Mouse (Mus musculus): ENCODE data around the gene Nr1h3. TPM values are rescaled to one million over a fixed set of nuclear protein-coding genes. Genes with fewer than 3 reads are reported as not detected.
"Not testable (repeated sequence)": the region's sequence is repeated elsewhere in the genome, so short reads cannot be mapped to it uniquely, and the experiment has no call there.

Nr1h3 gene
- 3.5 and 4.2 TPM in 2 replicates for polyA plus RNA-seq (2015; fragmentation: Nextera tagmentation; extraction: Ambion mirVana)

- Histone ChIP-seq H3K4me3 (replicated peaks; ENCODE audit: low read length) (peak within 1 kb of the TSS; percentile 58), H3K27ac (ENCODE audit: low read length) (peak within 1 kb of the TSS; percentile 96), H3K9ac (ENCODE audit: low read length) (peak within 1 kb of the TSS; percentile 78), H3K4me2 (ENCODE audit: low read depth, low read length) (peak within 1 kb of the TSS; percentile 72), H3K9me3 (replicated peaks; ENCODE audit: control insufficient read depth, low read length) (no peaks in the 10 kb centered on the region), H3K4me1 (ENCODE audit: control insufficient read depth, insufficient read depth, low read length) (peaks cover 14% of the 10 kb centered on the region), H3K27me3 (ENCODE audit: control insufficient read depth, insufficient read depth, low read length) (no peaks in the 10 kb centered on the region), H3K36me3 (ENCODE audit: control insufficient read depth, insufficient read depth, low read length) (peaks cover 9% of the 10 kb centered on the region; the same call in 1 of the 2 replicates)
- WGBS: 2% methylated on average over 28 of the region's 28 CpGs
- peak; percentile 96 for ATAC-seq (ENCODE audit: insufficient read depth, low FRiP score)
Observed at GRCm38 (mm10) chr2:91202222-91202971, at the start of gene Nr1h3, which contains the start of gene Acp2. Gene Nr1h3, minus strand, starts transcription at chr2:91202834. Gene Acp2, plus strand, starts transcription at chr2:91202885.

GRCm38 (mm10) chr2:91252001-91252400 lies 49.4 kb upstream of the Nr1h3 start:
- H3K4me2 ChIP-seq (ENCODE audit: low read depth, low read length): no peak overlapping the region
- peaks cover 4% of the 10 kb centered on the region; the same call in 1 of the 2 replicates for H3K27me3 ChIP-seq (ENCODE audit: control insufficient read depth, insufficient read depth, low read length)
- ATAC-seq (ENCODE audit: insufficient read depth, low FRiP score): no peak
- WGBS: 66% methylated on average over 4 of the region's 4 CpGs
- no peak overlapping the region for H3K4me3 ChIP-seq (replicated peaks; ENCODE audit: low read length)
- H3K36me3 ChIP-seq (ENCODE audit: control insufficient read depth, insufficient read depth, low read length): no peaks in the 10 kb centered on the region
- H3K4me1 ChIP-seq (ENCODE audit: control insufficient read depth, insufficient read depth, low read length): no peaks in the 10 kb centered on the region
- H3K9ac ChIP-seq (ENCODE audit: low read length): no peak overlapping the region
- H3K9me3 ChIP-seq (replicated peaks; ENCODE audit: control insufficient read depth, low read length): no peaks in the 10 kb centered on the region
- no peak overlapping the region for H3K27ac ChIP-seq (ENCODE audit: low read length)

- Histone ChIP-seq H3K36me3 (ENCODE audit: control insufficient read depth, insufficient read depth, low read length) (no peaks in the 10 kb centered on the region), H3K27me3 (ENCODE audit: control insufficient read depth, insufficient read depth, low read length) (no peaks in the 10 kb centered on the region), H3K4me1 (ENCODE audit: control insufficient read depth, insufficient read depth, low read length) (0 out of 2 replicates have a peak, but pooled peaks cover 2% of the 10 kb centered on the region), H3K4me3 (replicated peaks; ENCODE audit: low read length) (no peak overlapping the region), H3K9ac (ENCODE audit: low read length) (no peak overlapping the region), H3K4me2 (ENCODE audit: low read depth, low read length) (no peak overlapping the region), H3K9me3 (replicated peaks; ENCODE audit: control insufficient read depth, low read length) (no peaks in the 10 kb centered on the region), H3K27ac (ENCODE audit: low read length) (no peak overlapping the region)
- 79% methylated on average over 4 of the region's 4 CpGs for WGBS
- no peak for ATAC-seq (ENCODE audit: insufficient read depth, low FRiP score)
Observed at GRCm38 (mm10) chr2:91248366-91248765, 45.7 kb upstream of the Nr1h3 start.

GRCm38 (mm10) chr2:91244557-91245228 lies 42.1 kb upstream of the Nr1h3 start:
- ATAC-seq (ENCODE audit: insufficient read depth, low FRiP score): no peak

GRCm38 (mm10) chr2:91243416-91243815 lies 40.8 kb upstream of the Nr1h3 start:
- Histone ChIP-seq H3K9ac (ENCODE audit: low read length) (no peak overlapping the region), H3K9me3 (replicated peaks; ENCODE audit: control insufficient read depth, low read length) (no peaks in the 10 kb centered on the region), H3K27me3 (ENCODE audit: control insufficient read depth, insufficient read depth, low read length) (no peaks in the 10 kb centered on the region), H3K4me3 (replicated peaks; ENCODE audit: low read length) (no peak overlapping the region), H3K27ac (ENCODE audit: low read length) (no peak overlapping the region; the same call in 1 of the 2 replicates), H3K4me2 (ENCODE audit: low read depth, low read length) (no peak overlapping the region), H3K4me1 (ENCODE audit: control insufficient read depth, insufficient read depth, low read length) (0 out of 2 replicates have a peak, but pooled peaks cover 3% of the 10 kb centered on the region), H3K36me3 (ENCODE audit: control insufficient read depth, insufficient read depth, low read length) (no peaks in the 10 kb centered on the region)
- WGBS: 68% methylated on average over 3 of the region's 3 CpGs
- no peak for ATAC-seq (ENCODE audit: insufficient read depth, low FRiP score)

More at GRCm38 (mm10) chr2:91244557-91245228, 42.1 kb upstream of the Nr1h3 start:
- Histone ChIP-seq H3K9ac (ENCODE audit: low read length) (no peak overlapping the region), H3K4me1 (ENCODE audit: control insufficient read depth, insufficient read depth, low read length) (0 out of 2 replicates have a peak, but pooled peaks cover 3% of the 10 kb centered on the region), H3K36me3 (ENCODE audit: control insufficient read depth, insufficient read depth, low read length) (no peaks in the 10 kb centered on the region), H3K4me2 (ENCODE audit: low read depth, low read length) (no peak overlapping the region), H3K9me3 (replicated peaks; ENCODE audit: control insufficient read depth, low read length) (no peaks in the 10 kb centered on the region), H3K27ac (ENCODE audit: low read length) (no peak overlapping the region), H3K4me3 (replicated peaks; ENCODE audit: low read length) (no peak overlapping the region), H3K27me3 (ENCODE audit: control insufficient read depth, insufficient read depth, low read length) (no peaks in the 10 kb centered on the region)
- WGBS: 66% methylated on average over 5 of the region's 5 CpGs

- Histone ChIP-seq H3K4me1 (ENCODE audit: control insufficient read depth, insufficient read depth, low read length) (peaks cover 3% of the 10 kb centered on the region; the same call in 1 of the 2 replicates), H3K4me2 (ENCODE audit: low read depth, low read length) (no peak overlapping the region), H3K27me3 (ENCODE audit: control insufficient read depth, insufficient read depth, low read length) (no peaks in the 10 kb centered on the region), H3K9me3 (replicated peaks; ENCODE audit: control insufficient read depth, low read length) (no peaks in the 10 kb centered on the region), H3K36me3 (ENCODE audit: control insufficient read depth, insufficient read depth, low read length) (no peaks in the 10 kb centered on the region), H3K27ac (ENCODE audit: low read length) (no peak overlapping the region), H3K4me3 (replicated peaks; ENCODE audit: low read length) (no peak overlapping the region), H3K9ac (ENCODE audit: low read length) (no peak overlapping the region)
- 58% methylated on average over 5 of the region's 5 CpGs for WGBS
- no peak for ATAC-seq (ENCODE audit: insufficient read depth, low FRiP score)
Observed at GRCm38 (mm10) chr2:91242547-91242946, 39.9 kb upstream of the Nr1h3 start.

- 11% methylated on average over 4 of the region's 4 CpGs for WGBS
- peak overlapping the region; percentile 82 for H3K4me2 ChIP-seq (ENCODE audit: low read depth, low read length)
- H3K36me3 ChIP-seq (ENCODE audit: control insufficient read depth, insufficient read depth, low read length); H3K4me1 ChIP-seq (ENCODE audit: control insufficient read depth, insufficient read depth, low read length); H3K9me3 ChIP-seq (replicated peaks; ENCODE audit: control insufficient read depth, low read length); H3K27me3 ChIP-seq (ENCODE audit: control insufficient read depth, insufficient read depth, low read length): not testable (repeated sequence)
- peak overlapping the region; percentile 71 for H3K4me3 ChIP-seq (replicated peaks; ENCODE audit: low read length)
- peak overlapping the region; percentile 92 for H3K27ac ChIP-seq (ENCODE audit: low read length)
- peak overlapping the region; percentile 70; the same call in 1 of the 2 replicates for H3K9ac ChIP-seq (ENCODE audit: low read length)
- ATAC-seq (ENCODE audit: insufficient read depth, low FRiP score): peak; percentile 28; the same call in 1 of the 2 replicates
Observed at GRCm38 (mm10) chr2:91237511-91238080, 35.0 kb upstream of the Nr1h3 start.

- Histone ChIP-seq H3K27me3 (ENCODE audit: control insufficient read depth, insufficient read depth, low read length) (no peaks in the 10 kb centered on the region), H3K4me2 (ENCODE audit: low read depth, low read length) (peak within 1 kb of the TSS; percentile 82), H3K27ac (ENCODE audit: low read length) (peak within 1 kb of the TSS; percentile 92), H3K36me3 (ENCODE audit: control insufficient read depth, insufficient read depth, low read length) (no peaks in the 10 kb centered on the region), H3K9ac (ENCODE audit: low read length) (peak within 1 kb of the TSS; percentile 85), H3K4me1 (ENCODE audit: control insufficient read depth, insufficient read depth, low read length) (no peaks in the 10 kb centered on the region; the same call in 1 of the 2 replicates), H3K4me3 (replicated peaks; ENCODE audit: low read length) (peak within 1 kb of the TSS; percentile 71), H3K9me3 (replicated peaks; ENCODE audit: control insufficient read depth, low read length) (no peaks in the 10 kb centered on the region)
- ATAC-seq (ENCODE audit: insufficient read depth, low FRiP score): peak; percentile 99
- WGBS: under 1% methylated on average over 48 of the region's 48 CpGs
Observed at GRCm38 (mm10) chr2:91236601-91237510, 34.2 kb upstream of the Nr1h3 start, which contains the start of gene Ddb2. Gene Ddb2, minus strand, starts transcription at chr2:91236982.

Measured in stomach, embryonic 16.5 days (tissue).